8 mouse cellular contexts compared by ENCODE assay signal in the genomic region with DNA sequence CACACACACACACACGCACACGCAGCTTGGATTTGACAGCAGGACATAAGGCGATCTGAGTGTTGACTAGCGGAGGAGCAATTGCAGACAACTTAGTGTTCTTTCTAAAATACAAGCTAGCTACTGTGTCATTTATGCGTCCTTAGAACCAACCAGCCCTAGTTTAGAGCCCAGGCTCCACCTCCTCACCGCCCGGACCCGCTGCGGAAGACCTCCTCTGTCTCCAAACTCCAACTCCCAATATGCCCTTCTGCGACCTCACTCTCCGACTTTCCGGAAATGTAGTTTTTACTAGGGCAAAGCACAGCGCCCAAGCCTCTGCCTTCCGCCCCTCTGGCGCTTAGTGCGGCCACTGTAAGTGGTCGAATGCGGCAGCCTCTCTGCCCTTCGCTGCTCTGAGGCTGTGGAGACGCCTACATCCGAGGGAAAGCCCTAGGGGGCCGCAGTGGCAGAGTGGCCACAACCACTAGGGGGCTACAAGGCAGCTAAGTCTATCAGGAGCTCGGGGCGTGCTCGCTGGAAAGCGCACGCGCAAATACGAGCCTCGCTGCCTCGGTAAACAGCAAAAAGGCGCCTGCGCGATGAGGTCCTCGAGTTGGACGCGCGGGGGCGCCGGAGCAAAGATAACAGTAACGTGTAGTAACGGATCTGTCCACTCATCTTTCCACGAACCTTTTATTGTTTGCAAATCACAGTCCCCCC. TPM values are rescaled to one million over a fixed set of nuclear protein-coding genes. Genes with fewer than 3 reads are reported as not detected.
A peak's percentile ranks its signal among the peaks of the same experiment; 100 is the strongest.
DNase-seq lines count a peak whose midpoint lies in the region; ATAC-seq lines count a peak whose summit lies in the region.

No protein-coding gene starts in this region.

- H3K27ac ChIP-seq in forebrain, embryonic 14.5 days (ENCODE audit: low read depth, low read length) = peak overlapping the region; percentile 79
- peak overlapping the region; percentile 96 for H3K27ac ChIP-seq in neural tube, embryonic 15.5 days (replicated peaks)

- H3K4me3 ChIP-seq in forebrain, embryonic 14.5 days (ENCODE audit: low read depth, low read length) = peak overlapping the region; percentile 47
- peak overlapping the region; percentile 81 for H3K4me3 ChIP-seq in neural tube, embryonic 15.5 days (replicated peaks)

- H3K27me3 ChIP-seq in forebrain, embryonic 14.5 days (replicated peaks; ENCODE audit: control insufficient read depth, insufficient read depth, low read length) = no peaks in the 10 kb centered on the region
- H3K27me3 ChIP-seq in neural tube, embryonic 15.5 days (replicated peaks) = no peaks in the 10 kb centered on the region

- H3K9me3 ChIP-seq in forebrain, embryonic 14.5 days (replicated peaks; ENCODE audit: control insufficient read depth, low read length) = no peaks in the 10 kb centered on the region
- H3K9me3 ChIP-seq in neural tube, embryonic 15.5 days (replicated peaks) = no peaks in the 10 kb centered on the region

- intact Hi-C loops in heart, postnatal 14 days (cut with DNase I) = loop anchor here (1.0 to 2.0 kb wide), 2 partner anchors 64 to 102 kb away; no protein-coding TSS in a partner anchor

- H3K9ac ChIP-seq in forebrain, embryonic 14.5 days (ENCODE audit: low read length) = peak overlapping the region; percentile 53
- peak overlapping the region; percentile 64 for H3K9ac ChIP-seq in neural tube, embryonic 15.5 days (replicated peaks)

- no peaks in the 10 kb centered on the region for H3K36me3 ChIP-seq in forebrain, embryonic 14.5 days (ENCODE audit: control insufficient read depth, insufficient read depth, low read length)
- no peaks in the 10 kb centered on the region for H3K36me3 ChIP-seq in neural tube, embryonic 15.5 days

- 0 out of 2 replicates have a peak, but pooled peaks cover 2% of the 10 kb centered on the region for H3K4me1 ChIP-seq in forebrain, embryonic 14.5 days (ENCODE audit: control insufficient read depth, insufficient read depth, low read length)
- peaks cover 7% of the 10 kb centered on the region for H3K4me1 ChIP-seq in neural tube, embryonic 15.5 days

- peak; percentile 98 for ATAC-seq in forebrain, embryonic 14.5 days
- ATAC-seq in neural tube, embryonic 15.5 days (ENCODE audit: low FRiP score) = peak; percentile 94

- peak; percentile 99 for DNase-seq in ES-CJ7 (ENCODE audit: low read depth, low spot score)
- DNase-seq in cerebellum, adult 11 months = peak; percentile 99
- DNase-seq in forebrain, embryonic 14.5 days (ENCODE audit: low spot score) = peak; percentile 99
- peak; percentile 97 for DNase-seq in heart, postnatal 14 days
- DNase-seq in layer of hippocampus, adult 11-12 months (ENCODE audit: low spot score) = peak; percentile 99
- DNase-seq in lung, adult 18-20 months = peak; percentile 97 to 98
- peak; percentile 89 for DNase-seq in testis, postnatal 14 days (ENCODE audit: low spot score)

- H3K4me2 ChIP-seq in forebrain, embryonic 14.5 days (ENCODE audit: low read length) = peak overlapping the region; percentile 57
- H3K4me2 ChIP-seq in neural tube, embryonic 15.5 days = peak overlapping the region; percentile 60

- under 1% methylated on average over 43 of the region's 43 CpGs for WGBS in forebrain, embryonic 14.5 days
- under 1% methylated on average over 43 of the region's 43 CpGs for WGBS in neural tube, embryonic 15.5 days

RNA-seq across cellular contexts. Expression of a gene that starts 6.4 kb away (rescaled TPM):
- polyA plus RNA-seq in forebrain, embryonic 14.5 days (2014; fragmentation: Nextera tagmentation; extraction: Ambion mirVana) = 8.0 and 8.1 TPM in 2 replicates
- 10 to 100 TPM; 17.0 to 40.3 TPM for total RNA-seq in heart, postnatal 14 days (2021)
- polyA plus RNA-seq in neural tube, embryonic 15.5 days (2015; fragmentation: Nextera tagmentation; extraction: Ambion mirVana) = 12.8 and 25.3 TPM in 2 replicates

RNA-seq across cellular contexts. Expression of a gene that starts 8.4 kb away (rescaled TPM):
- polyA plus RNA-seq in forebrain, embryonic 14.5 days (2014; fragmentation: Nextera tagmentation; extraction: Ambion mirVana) = 13.5 and 17.8 TPM in 2 replicates
- total RNA-seq in heart, postnatal 14 days (2021) = 10 to 100 TPM; 12.4 to 13.5 TPM
- 28.3 and 33.1 TPM in 2 replicates for polyA plus RNA-seq in neural tube, embryonic 15.5 days (2015; fragmentation: Nextera tagmentation; extraction: Ambion mirVana)

RNA-seq across cellular contexts. Expression of a gene that starts 37.4 kb away (rescaled TPM):
- polyA plus RNA-seq in forebrain, embryonic 14.5 days (2014; fragmentation: Nextera tagmentation; extraction: Ambion mirVana) = 5.8 and 6.5 TPM in 2 replicates
- 10 to 100 TPM; 38.6 to 41.8 TPM for total RNA-seq in heart, postnatal 14 days (2021)
- polyA plus RNA-seq in neural tube, embryonic 15.5 days (2015; fragmentation: Nextera tagmentation; extraction: Ambion mirVana) = 9.7 and 19.9 TPM in 2 replicates

Comparison
In these comparisons a context has a peak if more than half of its experiments do, and no peak if none do; other contexts are left out.
1. Peak in every context shown above with its lines: DNase-seq, ATAC-seq, H3K4me3 ChIP-seq and H3K27ac ChIP-seq.